Mouse (Mus musculus): ENCODE results near the gene Cpne8. TPM values are rescaled to one million over a fixed set of nuclear protein-coding genes. Genes with fewer than 3 reads are reported as not detected.
"Not testable (repeated sequence)": the region's sequence is repeated elsewhere in the genome, so short reads cannot be mapped to it uniquely, and the experiment has no call there.

Cpne8 gene
- total RNA-seq, 2 experiments from 2014 or later: 10.0 to 10.5 TPM

- no peak for DNase-seq
- intact Hi-C loops (cut with DNase I): no loop called here
Observed at GRCm38 (mm10) chr15:90619736-90620135, 59.5 kb downstream of the Cpne8 start.

- no peak for DNase-seq
- intact Hi-C loops (cut with DNase I): no loop called here
Observed at GRCm38 (mm10) chr15:90616116-90616798, 63.0 kb downstream of the Cpne8 start.

- DNase-seq; intact Hi-C loops (cut with DNase I): not testable (repeated sequence)
Observed at GRCm38 (mm10) chr15:90610767-90611166, 68.5 kb downstream of the Cpne8 start.

- DNase-seq: peak in 1 of 2 experiments; percentile 3
- intact Hi-C loops (cut with DNase I): loop anchor here (5.0 kb wide), 1 partner anchor 72 kb away; no protein-coding TSS in a partner anchor
Observed at GRCm38 (mm10) chr15:90609836-90610415, 69.3 kb downstream of the Cpne8 start.

- intact Hi-C loops (cut with DNase I): loop anchor here (5.0 kb wide), 1 partner anchor 74 kb away; no protein-coding TSS in a partner anchor
- no peak for DNase-seq
Observed at GRCm38 (mm10) chr15:90608368-90608767, 70.9 kb downstream of the Cpne8 start.

- intact Hi-C loops (cut with DNase I): loop anchor here (5.0 kb wide), 1 partner anchor 75 kb away; no protein-coding TSS in a partner anchor
- no peak for DNase-seq
Observed at GRCm38 (mm10) chr15:90607181-90607580, 72.1 kb downstream of the Cpne8 start.

GRCm38 (mm10) chr15:90603676-90604075, 75.6 kb downstream of the Cpne8 start:
- intact Hi-C loops (cut with DNase I): no loop called here
- no peak for DNase-seq

GRCm38 (mm10) chr15:90597715-90598497, 81.3 kb downstream of the Cpne8 start:
- intact Hi-C loops (cut with DNase I): loop anchor here (5.0 kb wide), 1 partner anchor 79 kb away; the partner anchor contains the start of gene Cpne8
- no peak for DNase-seq

GRCm38 (mm10) chr15:90595592-90595991, 83.6 kb downstream of the Cpne8 start:
- intact Hi-C loops (cut with DNase I): loop anchor here (5.0 kb wide), 1 partner anchor 82 kb away; the partner anchor contains the start of gene Cpne8
- DNase-seq: no peak

- no peak for DNase-seq
- intact Hi-C loops (cut with DNase I): no loop called here
Observed at GRCm38 (mm10) chr15:90589587-90589986, 89.6 kb downstream of the Cpne8 start.

- intact Hi-C loops (cut with DNase I): no loop called here
- DNase-seq: no peak
Observed at GRCm38 (mm10) chr15:90577402-90577801, 101.8 kb downstream of the Cpne8 start.

- DNase-seq: no peak
- intact Hi-C loops (cut with DNase I): no loop called here
Observed at GRCm38 (mm10) chr15:90569246-90569645, 110.0 kb downstream of the Cpne8 start.

- DNase-seq: no peak
- intact Hi-C loops (cut with DNase I): no loop called here
Observed at GRCm38 (mm10) chr15:90568050-90568449, 111.2 kb downstream of the Cpne8 start.

GRCm38 (mm10) chr15:90563996-90564395, 115.2 kb downstream of the Cpne8 start:
- intact Hi-C loops (cut with DNase I): no loop called here

GRCm38 (mm10) chr15:90561613-90562012, 117.6 kb downstream of the Cpne8 start:
- DNase-seq: no peak
- intact Hi-C loops (cut with DNase I): no loop called here

More at GRCm38 (mm10) chr15:90563996-90564395, 115.2 kb downstream of the Cpne8 start:
- no peak for DNase-seq

- intact Hi-C loops (cut with DNase I): no loop called here
- no peak for DNase-seq
Observed at GRCm38 (mm10) chr15:90548589-90548988, 130.6 kb downstream of the Cpne8 start.

GRCm38 (mm10) chr15:90543447-90543846, 135.8 kb downstream of the Cpne8 start:
- DNase-seq: no peak
- intact Hi-C loops (cut with DNase I): no loop called here

- intact Hi-C loops (cut with DNase I): no loop called here
- DNase-seq: no peak
Observed at GRCm38 (mm10) chr15:90542126-90542525, 137.1 kb downstream of the Cpne8 start.

GRCm38 (mm10) chr15:90536311-90537202, 142.7 kb downstream of the Cpne8 start:
- intact Hi-C loops (cut with DNase I): no loop called here
- DNase-seq: no peak

GRCm38 (mm10) chr15:90535730-90536129, 143.5 kb downstream of the Cpne8 start:
- no peak for DNase-seq
- intact Hi-C loops (cut with DNase I): no loop called here
